Mouse (Mus musculus): ENCODE measurements at regions not wholly inside any gene's neighbourhood (a gene's known extent, or its start where the extent isn't known, plus 50 kb on each side); places are given as distances from the start of the nearest gene placed in this dataset.

DNA sequence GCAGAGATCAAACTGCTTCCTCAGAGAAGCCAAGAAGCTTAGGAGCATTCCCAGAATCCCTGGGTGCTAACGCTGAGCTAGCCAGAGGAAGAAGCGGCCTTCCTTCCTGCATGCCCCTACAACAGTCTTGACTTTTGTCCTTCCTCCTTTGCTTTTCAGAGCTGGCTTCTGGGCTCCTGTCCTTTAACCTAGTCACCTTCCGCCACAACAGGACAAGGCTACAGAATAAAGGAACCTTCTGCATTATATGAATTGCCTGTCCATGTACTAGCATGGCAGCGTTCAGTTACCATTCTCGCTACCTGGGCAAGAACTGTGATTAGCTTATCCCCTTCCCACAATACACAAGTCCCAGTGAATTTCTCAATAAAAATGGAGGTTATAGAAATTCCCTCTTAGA is 88.9 kb upstream of the Basp1 start:
- TF ChIP-seq POLR2A (IDR thresholded peaks at IDR 0.05; ENCODE audit: insufficient read depth, low read depth, low read length), result no peak
- no peak for TF ChIP-seq CTCF (IDR thresholded peaks at IDR 0.05)
